Mouse (Mus musculus): ENCODE measurements at regions not wholly inside any gene's neighbourhood (a gene's known extent, or its start where the extent isn't known, plus 50 kb on each side); places are given as distances from the start of the nearest gene placed in this dataset.

- Histone ChIP-seq H3K36me3 (ENCODE audit: control insufficient read depth, insufficient read depth, low read length) (peaks cover 4% of the 10 kb centered on the region; the same call in 1 of the 2 replicates), H3K27ac (peak overlapping the region; percentile 66; the same call in 1 of the 2 replicates), H3K9ac (ENCODE audit: low read depth, low read length) (no peak overlapping the region), H3K4me1 (ENCODE audit: control insufficient read depth, insufficient read depth, low read length) (peaks cover 17% of the 10 kb centered on the region), H3K79me2 (replicated peaks; ENCODE audit: control insufficient read depth, insufficient read depth, low read length) (no peaks in the 10 kb centered on the region), H3K4me3 (no peak overlapping the region), H3K27me3 (ENCODE audit: control insufficient read depth, insufficient read depth, low read length) (no peaks in the 10 kb centered on the region)
- no peak for DNase-seq
- TF ChIP-seq POLR2A (IDR thresholded peaks at IDR 0.05; ENCODE audit: insufficient read depth, low read depth, low read length) (no peak), CTCF (IDR thresholded peaks at IDR 0.05) (no peak), EP300 (IDR thresholded peaks at IDR 0.05; ENCODE audit: insufficient read depth, low read depth, low read length) (no peak)
- intact Hi-C loops (cut with DNase I): no loop called here
- WGBS: 97% methylated on average over 9 of the region's 9 CpGs
Observed at GRCm38 (mm10) chr12:70615123-70615522, 162.2 kb downstream of the Tmx1 start.

- peaks cover 4% of the 10 kb centered on the region; the same call in 1 of the 2 replicates for H3K36me3 ChIP-seq (ENCODE audit: control insufficient read depth, insufficient read depth, low read length)
- peaks cover 17% of the 10 kb centered on the region for H3K4me1 ChIP-seq (ENCODE audit: control insufficient read depth, insufficient read depth, low read length)
- WGBS: 31% methylated on average over 4 of the region's 4 CpGs
- TF ChIP-seq EP300 (IDR thresholded peaks at IDR 0.05; ENCODE audit: insufficient read depth, low read depth, low read length): no peak
- no peaks in the 10 kb centered on the region for H3K79me2 ChIP-seq (replicated peaks; ENCODE audit: control insufficient read depth, insufficient read depth, low read length)
- H3K27me3 ChIP-seq (ENCODE audit: control insufficient read depth, insufficient read depth, low read length): no peaks in the 10 kb centered on the region
- H3K4me3 ChIP-seq: no peak overlapping the region
- no peak for DNase-seq
- H3K27ac ChIP-seq: peak overlapping the region; percentile 66
- no peak overlapping the region for H3K9ac ChIP-seq (ENCODE audit: low read depth, low read length)
- intact Hi-C loops (cut with DNase I): no loop called here
Observed at GRCm38 (mm10) chr12:70616049-70616448, 163.2 kb downstream of the Tmx1 start.

DNA sequence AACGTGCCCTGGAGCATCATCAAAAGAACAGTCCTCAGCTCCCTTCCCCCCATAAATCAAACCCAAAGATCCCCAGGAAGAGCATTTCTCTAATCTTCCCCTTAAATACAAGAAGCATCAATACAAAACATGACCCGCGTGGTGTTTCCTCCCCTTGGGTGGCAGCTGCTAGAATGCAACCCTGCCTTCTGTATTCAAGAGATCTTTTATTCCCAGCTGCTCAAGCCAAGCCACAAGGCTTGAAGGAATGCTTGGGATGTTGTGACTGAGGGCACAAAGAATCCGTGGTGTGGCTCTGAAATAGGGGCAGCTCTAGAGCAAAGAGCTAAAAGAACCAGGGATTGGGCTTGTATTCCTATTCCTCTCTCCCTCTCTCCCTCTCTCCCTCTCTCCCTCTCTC, 163.6 kb downstream of the Tmx1 start:
- DNase-seq: no peak
- H3K27ac ChIP-seq: peak overlapping the region; percentile 66
- no peak overlapping the region for H3K9ac ChIP-seq (ENCODE audit: low read depth, low read length)
- TF ChIP-seq POLR2A (IDR thresholded peaks at IDR 0.05; ENCODE audit: insufficient read depth, low read depth, low read length) (no peak), EP300 (IDR thresholded peaks at IDR 0.05; ENCODE audit: insufficient read depth, low read depth, low read length) (no peak), CTCF (IDR thresholded peaks at IDR 0.05) (no peak)
- no peaks in the 10 kb centered on the region for H3K27me3 ChIP-seq (ENCODE audit: control insufficient read depth, insufficient read depth, low read length)
- no peak overlapping the region for H3K4me3 ChIP-seq
- peaks cover 17% of the 10 kb centered on the region for H3K4me1 ChIP-seq (ENCODE audit: control insufficient read depth, insufficient read depth, low read length)
- intact Hi-C loops (cut with DNase I): no loop called here
- H3K79me2 ChIP-seq (replicated peaks; ENCODE audit: control insufficient read depth, insufficient read depth, low read length): no peaks in the 10 kb centered on the region
- WGBS: 49% methylated on average over 4 of the region's 4 CpGs
- peaks cover 4% of the 10 kb centered on the region; the same call in 1 of the 2 replicates for H3K36me3 ChIP-seq (ENCODE audit: control insufficient read depth, insufficient read depth, low read length)

GRCm38 (mm10) chr12:70617024-70617423, 164.1 kb downstream of the Tmx1 start:
- intact Hi-C loops (cut with DNase I): no loop called here
- TF ChIP-seq EP300 (IDR thresholded peaks at IDR 0.05; ENCODE audit: insufficient read depth, low read depth, low read length): no peak
- no peak for TF ChIP-seq CTCF (IDR thresholded peaks at IDR 0.05)
- TF ChIP-seq POLR2A (IDR thresholded peaks at IDR 0.05; ENCODE audit: insufficient read depth, low read depth, low read length): no peak
- no peak for DNase-seq

DNA sequence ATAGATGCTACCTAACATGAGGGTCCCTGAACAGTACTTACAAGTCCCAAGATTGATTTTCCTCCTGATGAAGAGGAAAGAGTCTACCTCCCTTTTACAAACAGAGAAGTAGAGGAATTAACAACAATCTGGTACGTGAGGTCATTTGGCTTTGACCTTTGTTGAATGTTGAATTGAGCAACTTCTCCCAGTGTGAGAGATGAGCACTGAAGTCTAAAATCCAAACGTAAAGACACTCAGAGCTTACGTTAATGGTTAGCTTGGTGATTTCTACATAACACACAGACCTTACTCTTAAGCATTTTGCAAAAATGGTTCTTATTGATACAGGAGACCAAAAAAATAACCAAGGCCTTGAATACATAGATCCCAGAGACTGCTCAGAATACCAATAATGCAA, 165.1 kb downstream of the Tmx1 start:
- no peak for DNase-seq
- no peak overlapping the region for H3K27ac ChIP-seq
- H3K4me1 ChIP-seq (ENCODE audit: control insufficient read depth, insufficient read depth, low read length): peaks cover 9% of the 10 kb centered on the region
- H3K9ac ChIP-seq (ENCODE audit: low read depth, low read length): no peak overlapping the region
- 94% methylated on average over 3 of the region's 3 CpGs for WGBS
- H3K27me3 ChIP-seq (ENCODE audit: control insufficient read depth, insufficient read depth, low read length): no peaks in the 10 kb centered on the region
- intact Hi-C loops (cut with DNase I): no loop called here
- TF ChIP-seq CTCF (IDR thresholded peaks at IDR 0.05) (no peak), POLR2A (IDR thresholded peaks at IDR 0.05; ENCODE audit: insufficient read depth, low read depth, low read length) (no peak), EP300 (IDR thresholded peaks at IDR 0.05; ENCODE audit: insufficient read depth, low read depth, low read length) (no peak)
- H3K36me3 ChIP-seq (ENCODE audit: control insufficient read depth, insufficient read depth, low read length): peaks cover 4% of the 10 kb centered on the region; the same call in 1 of the 2 replicates
- no peak overlapping the region for H3K4me3 ChIP-seq
- H3K79me2 ChIP-seq (replicated peaks; ENCODE audit: control insufficient read depth, insufficient read depth, low read length): no peaks in the 10 kb centered on the region

More at GRCm38 (mm10) chr12:70617024-70617423, 164.1 kb downstream of the Tmx1 start:
- Histone ChIP-seq H3K4me1 (ENCODE audit: control insufficient read depth, insufficient read depth, low read length) (peaks cover 15% of the 10 kb centered on the region), H3K36me3 (ENCODE audit: control insufficient read depth, insufficient read depth, low read length) (peaks cover 4% of the 10 kb centered on the region; the same call in 1 of the 2 replicates), H3K79me2 (replicated peaks; ENCODE audit: control insufficient read depth, insufficient read depth, low read length) (no peaks in the 10 kb centered on the region), H3K27ac (no peak overlapping the region; the same call in 1 of the 2 replicates), H3K9ac (ENCODE audit: low read depth, low read length) (no peak overlapping the region), H3K27me3 (ENCODE audit: control insufficient read depth, insufficient read depth, low read length) (no peaks in the 10 kb centered on the region), H3K4me3 (no peak overlapping the region)
- WGBS: 36% methylated on average over 1 of the region's 1 CpGs

DNA sequence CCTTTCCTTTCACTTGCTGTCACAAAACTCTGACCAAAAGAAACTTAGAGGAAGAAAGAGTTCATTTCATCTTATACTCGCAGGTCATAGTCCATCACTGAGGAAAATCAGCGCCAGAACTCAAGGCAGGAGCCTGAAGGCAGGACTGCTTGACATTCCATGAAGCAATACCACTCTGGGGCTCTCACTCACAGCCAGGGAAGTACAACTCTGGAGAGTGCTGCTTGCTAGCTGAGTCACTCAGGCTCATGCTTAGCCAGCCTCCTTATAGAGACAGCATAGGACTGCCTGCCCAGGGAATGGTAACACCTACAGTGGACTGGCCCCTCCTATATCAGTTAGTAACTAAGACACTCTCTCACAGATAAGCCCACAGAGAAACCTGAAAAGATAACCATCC, 166.5 kb downstream of the Tmx1 start:
- WGBS: 84% methylated on average over 2 of the region's 2 CpGs
- H3K27ac ChIP-seq: no peak overlapping the region
- H3K27me3 ChIP-seq (ENCODE audit: control insufficient read depth, insufficient read depth, low read length): no peaks in the 10 kb centered on the region
- intact Hi-C loops (cut with DNase I): no loop called here
- DNase-seq: no peak
- H3K9ac ChIP-seq (ENCODE audit: low read depth, low read length): no peak overlapping the region
- TF ChIP-seq EP300 (IDR thresholded peaks at IDR 0.05; ENCODE audit: insufficient read depth, low read depth, low read length) (no peak), CTCF (IDR thresholded peaks at IDR 0.05) (no peak), POLR2A (IDR thresholded peaks at IDR 0.05; ENCODE audit: insufficient read depth, low read depth, low read length) (no peak)
- peaks cover 4% of the 10 kb centered on the region; the same call in 1 of the 2 replicates for H3K36me3 ChIP-seq (ENCODE audit: control insufficient read depth, insufficient read depth, low read length)
- no peak overlapping the region for H3K4me3 ChIP-seq
- H3K4me1 ChIP-seq (ENCODE audit: control insufficient read depth, insufficient read depth, low read length): peaks cover 11% of the 10 kb centered on the region
- no peaks in the 10 kb centered on the region for H3K79me2 ChIP-seq (replicated peaks; ENCODE audit: control insufficient read depth, insufficient read depth, low read length)

Data from heart, adult 2 months (tissue).